Mouse (Mus musculus) adrenal gland, postnatal 4 days (tissue): ENCODE data around the gene Epha7. TPM values are rescaled to one million over a fixed set of nuclear protein-coding genes. Genes with fewer than 3 reads are reported as not detected.

Experiments used
- DNase-seq, 2 experiments: peaks; one replicate each; pipeline ENCODE4 v3.0.0; 2021 to 2022; ENCODE audit warnings: low spot score in 2 of 2, mixed read lengths in 2 of 2
- total RNA-seq, 2 experiments: library from RNA; stranded (reverse); gene quantifications; 2 replicates each; pipeline ENCODE4 v1.2.3; 2021

Epha7 gene
- total RNA-seq, 2 experiments from 2014 or later = 7.4 to 11.5 TPM

DNA sequence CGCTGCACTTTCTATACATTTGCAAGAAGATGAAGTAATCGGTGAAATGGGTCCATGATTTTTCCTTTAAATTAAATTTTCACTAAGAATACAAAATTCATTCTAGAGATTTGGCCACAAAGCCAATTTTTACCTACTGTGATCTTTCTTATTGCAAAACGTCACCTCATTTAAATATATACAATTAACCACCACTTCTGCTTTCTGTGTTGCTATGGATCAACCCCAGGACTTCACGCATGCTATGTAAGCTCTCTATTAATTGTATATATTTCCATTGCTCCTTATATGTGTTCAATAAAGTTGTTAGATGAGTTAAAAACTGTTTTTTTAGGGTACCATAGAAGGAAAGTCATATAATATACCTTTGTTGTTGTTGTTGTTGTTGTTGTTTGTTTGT is 86.4 kb downstream of the Epha7 start:
- DNase-seq = no peak

DNA sequence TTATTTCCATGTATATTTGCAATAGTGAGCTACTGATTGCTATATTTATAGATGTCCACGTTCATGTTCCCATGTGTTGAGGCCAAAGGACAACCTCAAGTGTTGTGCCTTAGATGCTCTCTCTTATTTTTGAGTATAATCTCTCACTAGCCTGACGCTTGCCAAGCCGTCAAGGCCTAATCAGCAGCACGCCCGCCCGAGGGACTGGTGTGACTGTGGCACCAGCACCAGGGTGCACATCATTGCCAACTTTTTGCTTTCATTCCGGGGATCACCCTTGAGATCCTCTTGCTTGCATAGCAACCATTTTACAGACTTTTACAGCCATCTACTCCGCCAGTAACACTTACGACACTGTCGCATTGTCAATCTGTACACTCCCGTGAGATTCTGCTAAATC is 86.9 kb downstream of the Epha7 start:
- DNase-seq = no peak

GRCm38 (mm10) chr4:28901496-28901895 is 88.6 kb downstream of the Epha7 start:
- no peak for DNase-seq

DNA sequence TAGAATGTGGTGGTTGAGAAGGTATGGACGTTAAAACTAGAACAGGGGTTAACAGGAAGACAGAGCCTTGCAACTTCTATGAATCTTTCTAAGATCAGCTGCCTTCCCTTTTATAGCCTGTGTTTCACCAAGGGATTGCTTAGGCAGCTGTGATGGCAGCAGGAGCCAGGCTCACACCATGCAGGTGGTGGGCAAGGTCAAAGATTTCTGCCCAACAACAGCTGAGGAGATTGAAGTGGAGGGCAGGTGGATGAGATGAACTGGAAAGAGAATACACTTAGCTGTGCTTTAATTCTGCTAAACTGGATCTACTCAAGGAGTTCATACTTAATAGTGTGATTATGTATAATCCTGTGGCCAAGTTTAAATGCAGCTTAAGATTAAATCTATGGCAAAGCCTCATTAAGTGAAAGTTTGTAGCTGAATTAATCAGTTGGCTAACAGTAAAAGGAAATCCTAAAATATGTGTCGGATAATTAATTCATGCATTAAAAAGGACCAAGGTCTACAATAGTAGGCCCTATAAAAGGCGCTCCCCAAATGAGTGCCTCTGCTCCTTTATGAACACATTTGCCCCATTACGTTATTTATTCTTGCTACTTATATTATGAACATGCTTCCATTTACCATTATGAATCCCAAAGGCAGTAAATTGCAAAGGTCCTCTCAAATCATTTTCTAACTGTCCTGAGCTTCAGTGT is 89.2 kb downstream of the Epha7 start:
- DNase-seq = no peak

GRCm38 (mm10) chr4:28906985-28907384 is 94.1 kb downstream of the Epha7 start:
- no peak for DNase-seq

- DNase-seq = no peak
Observed at GRCm38 (mm10) chr4:28910127-28910526, 97.2 kb downstream of the Epha7 start.

- DNase-seq = no peak
Observed at GRCm38 (mm10) chr4:28912028-28912427, 99.1 kb downstream of the Epha7 start.

DNA sequence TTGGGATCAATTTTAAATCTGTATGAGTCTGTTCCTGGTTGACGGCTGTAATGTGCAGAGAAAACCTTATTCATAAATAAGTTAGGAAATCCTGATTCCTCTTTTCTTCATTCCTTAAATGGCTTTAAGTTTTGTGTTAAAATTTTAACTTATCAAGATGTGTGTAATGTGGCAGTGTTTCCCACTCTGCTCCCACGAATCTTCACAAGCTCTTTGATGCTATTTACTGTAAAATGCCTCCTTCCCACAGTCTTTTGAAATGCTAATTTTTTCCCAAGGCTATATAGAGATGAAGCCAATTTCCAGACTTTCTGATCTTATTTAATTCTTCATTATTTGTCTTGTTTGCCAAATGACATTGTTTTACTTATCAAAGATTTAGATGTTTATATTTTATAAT is 100.7 kb downstream of the Epha7 start:
- DNase-seq = no peak

- DNase-seq = no peak
Observed at GRCm38 (mm10) chr4:28920645-28921044, 107.7 kb downstream of the Epha7 start.

- no peak for DNase-seq
Observed at GRCm38 (mm10) chr4:28926072-28926471, 113.1 kb downstream of the Epha7 start.

GRCm38 (mm10) chr4:28933431-28933830 is 120.5 kb downstream of the Epha7 start:
- DNase-seq = no peak

GRCm38 (mm10) chr4:28934802-28935201 is 121.9 kb downstream of the Epha7 start:
- no peak for DNase-seq

- no peak for DNase-seq
Observed at GRCm38 (mm10) chr4:28935567-28935966, 122.6 kb downstream of the Epha7 start.

- no peak for DNase-seq
Observed at GRCm38 (mm10) chr4:28940710-28941109, 127.8 kb downstream of the Epha7 start.

- no peak for DNase-seq
Observed at GRCm38 (mm10) chr4:28944237-28944636, 131.3 kb downstream of the Epha7 start.

DNA sequence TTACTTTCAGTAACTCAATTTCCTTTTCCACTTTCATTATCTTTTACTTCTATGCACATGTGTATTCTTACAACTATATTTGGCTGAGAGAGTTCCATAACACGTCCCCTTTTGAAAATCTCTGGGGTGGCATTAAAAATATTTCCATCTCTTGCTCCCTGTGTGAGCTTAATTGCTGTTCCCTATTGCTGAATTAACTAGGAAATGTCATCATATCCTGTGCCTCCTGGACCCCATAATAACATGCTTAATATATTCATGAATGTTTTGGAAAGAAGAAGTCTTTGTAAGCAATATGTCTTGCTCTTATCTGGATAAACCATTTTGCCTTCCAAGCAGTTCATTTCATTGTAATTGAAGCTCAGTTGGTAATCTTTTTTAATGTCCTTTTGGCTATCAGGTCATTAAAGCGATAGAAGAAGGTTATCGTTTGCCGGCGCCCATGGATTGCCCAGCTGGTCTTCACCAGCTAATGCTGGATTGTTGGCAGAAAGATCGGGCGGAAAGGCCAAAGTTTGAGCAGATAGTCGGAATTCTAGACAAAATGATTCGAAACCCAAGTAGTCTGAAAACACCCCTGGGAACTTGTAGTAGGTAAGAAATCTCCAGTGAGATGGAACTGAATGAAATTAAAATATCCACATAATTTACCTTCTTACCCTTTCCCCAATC is 148.1 kb downstream of the Epha7 start:
- no peak for DNase-seq

- no peak for DNase-seq
Observed at GRCm38 (mm10) chr4:28967584-28968315, 154.8 kb downstream of the Epha7 start.

DNA sequence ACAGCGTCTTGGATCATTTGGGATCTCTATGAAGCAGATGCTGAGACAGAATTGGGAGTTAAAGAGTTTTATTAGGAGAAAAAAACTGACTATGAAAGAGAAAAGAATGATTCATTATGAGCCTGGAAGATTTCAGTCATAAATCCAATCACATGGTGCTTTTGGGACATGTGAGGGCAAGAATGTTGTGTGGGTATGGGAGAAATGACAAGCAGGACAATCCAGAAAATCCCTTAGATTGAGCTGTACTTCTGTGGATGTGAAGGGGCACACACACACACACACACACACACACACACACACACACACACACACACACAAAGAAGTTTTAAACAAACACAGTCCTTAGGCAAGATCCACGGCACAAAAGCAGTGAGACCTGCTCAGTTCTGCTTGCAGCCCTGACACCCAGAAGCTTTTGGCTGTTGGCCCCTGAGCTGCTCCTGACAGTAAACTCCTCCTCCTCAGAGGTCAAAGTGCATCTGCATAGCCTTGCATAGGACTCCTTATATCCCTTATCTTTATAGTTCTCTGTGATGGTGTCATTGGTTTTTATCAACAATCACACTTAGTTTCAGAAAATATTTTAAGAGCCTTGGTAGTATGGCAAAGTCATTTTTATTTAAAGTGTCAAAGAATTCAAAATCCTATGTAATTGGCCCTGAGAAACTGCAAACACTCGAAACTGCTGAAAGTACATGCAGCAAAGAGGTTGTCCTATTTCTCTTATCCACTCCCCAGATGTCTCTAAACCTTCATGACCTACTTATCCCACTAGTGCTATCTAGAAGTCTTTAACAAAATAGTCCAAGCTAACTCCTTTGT is 185.7 kb downstream of the Epha7 start:
- no peak for DNase-seq

DNA sequence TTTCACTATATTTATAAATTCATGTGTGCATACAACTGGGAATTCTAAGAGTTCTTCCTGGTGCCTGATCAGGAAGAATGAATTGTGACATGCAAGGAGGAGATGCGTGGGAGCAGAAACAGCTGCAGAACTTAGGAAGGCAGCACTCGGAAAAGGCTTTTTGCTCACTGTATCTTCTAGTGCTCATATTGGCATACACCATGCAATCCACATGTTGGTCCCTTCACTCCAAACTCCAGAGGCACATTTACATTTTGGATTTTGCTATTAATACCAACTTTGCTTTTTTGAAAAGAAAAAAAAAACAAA is 186.3 kb downstream of the Epha7 start:
- no peak for DNase-seq

- DNase-seq = no peak
Observed at GRCm38 (mm10) chr4:29010333-29010732, 197.4 kb downstream of the Epha7 start.
